Mouse (Mus musculus) kidney, postnatal 0 days (tissue): Measurements from ENCODE around the gene Adcy5. TPM values are rescaled to one million over a fixed set of nuclear protein-coding genes. Genes with fewer than 3 reads are reported as not detected.

Experiments used
- ATAC-seq: fragments of 200-750 bp; cut with Nextera tagmentation; replicated peaks from 2 replicates; pipeline ENCODE4 v1.8.0; 2017; ENCODE audit warnings: low read depth, moderate number of reproducible peaks, moderate TSS enrichment, moderate library complexity; ENCODE audit not compliant: low FRiP score
- DNase-seq: peaks from one replicate; pipeline ENCODE4 v3.0.0-alpha.2; 2016; ENCODE audit warnings: low spot score
- H3K27ac ChIP-seq: fragments of 300-500 bp; sonication (generic); 2 replicates; pipeline ENCODE4 v1.5.1; 2014; ENCODE audit warnings: mild to moderate bottlenecking
- H3K27me3 ChIP-seq: fragments of 300-500 bp; sonication (generic); 2 replicates; pipeline ENCODE4 v1.6.1; 2014; ENCODE audit warnings: low read length, mixed read lengths; ENCODE audit not compliant: insufficient read depth
- H3K36me3 ChIP-seq: fragments of 300-500 bp; sonication (generic); 2 replicates; pipeline ENCODE4 v1.6.1; 2014; ENCODE audit warnings: low read length, mixed read lengths; ENCODE audit not compliant: insufficient read depth
- H3K4me1 ChIP-seq: fragments of 300-500 bp; sonication (generic); replicated peaks from 2 replicates; pipeline ENCODE4 v1.6.1; 2014; ENCODE audit warnings: antibody characterized with exemption, low read length, mixed read lengths; ENCODE audit not compliant: insufficient read depth
- H3K4me2 ChIP-seq: fragments of 300-500 bp; sonication (generic); 2 replicates; pipeline ENCODE4 v1.6.1; 2014; ENCODE audit warnings: mild to moderate bottlenecking, low read length, moderate library complexity, mixed read lengths
- H3K4me3 ChIP-seq: fragments of 300-500 bp; sonication (generic); replicated peaks from 2 replicates; pipeline ENCODE4 v1.5.1; 2014; ENCODE audit warnings: low read depth, low read length
- H3K9ac ChIP-seq: fragments of 300-500 bp; sonication (generic); 2 replicates; pipeline ENCODE4 v1.6.1; 2014; ENCODE audit warnings: low read depth, low read length
- H3K9me3 ChIP-seq: fragments of 300-500 bp; sonication (generic); replicated peaks from 2 replicates; pipeline ENCODE4 v1.6.1; 2016; ENCODE audit warnings: low read length, inconsistent platforms, mixed read lengths
- CTCF ChIP-seq: IDR thresholded peaks from 2 replicates; pipeline ENCODE4 v1.5.1; 2016; ENCODE audit warnings: antibody characterized with exemption, low read depth, mild to moderate bottlenecking, moderate library complexity
- WGBS: fragments of 180-500 bp; shearing (Covaris S2); extraction: QIAGEN DNeasy Blood & Tissue Kit; methylation state at CpG from one replicate; pipeline ENCODE4 v1.1.7; 2014; 5-methylcytosine and 5-hydroxymethylcytosine counted together
- polyA plus RNA-seq: library from polyadenylated mRNA; unstranded; fragments of >200 nt; fragmentation: Nextera tagmentation; extraction: Ambion mirVana; gene quantifications from 2 replicates; pipeline ENCODE4 v1.2.1, GENCODE M21; 2015

Adcy5 gene
- polyA plus RNA-seq, 1 experiment from 2014 or later, result 0.63 TPM

DNA sequence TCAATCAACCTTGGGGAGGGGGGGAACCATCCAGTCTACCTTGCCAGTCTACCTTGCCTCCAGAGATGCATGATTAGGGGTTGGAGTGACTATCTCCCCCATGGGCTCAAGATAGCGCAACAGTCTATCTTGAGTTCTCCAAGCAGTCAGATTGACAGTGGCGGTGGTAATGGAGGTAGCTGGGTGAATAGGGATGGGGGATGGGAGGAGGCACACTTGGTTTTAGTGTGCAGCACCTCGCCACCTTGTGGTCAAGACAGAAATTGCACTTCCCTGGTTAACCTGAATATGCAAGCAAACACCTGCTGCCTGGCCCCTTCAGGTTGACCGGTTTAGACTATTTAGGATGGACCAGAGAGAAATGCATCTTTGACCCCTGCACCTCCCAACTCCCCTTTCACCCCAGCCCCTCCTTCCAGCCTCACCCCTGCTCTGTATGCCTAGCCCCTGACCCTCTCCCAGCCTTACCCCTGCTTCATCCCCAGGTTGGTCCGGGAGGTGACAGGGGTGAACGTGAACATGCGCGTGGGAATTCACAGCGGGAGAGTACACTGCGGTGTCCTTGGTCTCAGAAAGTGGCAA lies 115.8 kb downstream of the Adcy5 start:
- WGBS, result 42% methylated on average over 10 of the region's 10 CpGs
- peak; percentile 92 for DNase-seq
- ATAC-seq, result peak; percentile 34; the same call in 1 of the 2 replicates
- H3K4me1 ChIP-seq, result no peaks in the 10 kb centered on the region
- no peak overlapping the region for H3K4me2 ChIP-seq
- H3K9me3 ChIP-seq, result no peaks in the 10 kb centered on the region
- H3K9ac ChIP-seq, result no peak overlapping the region
- no peaks in the 10 kb centered on the region for H3K36me3 ChIP-seq
- no peak overlapping the region for H3K27ac ChIP-seq
- no peak overlapping the region for H3K4me3 ChIP-seq
- TF ChIP-seq CTCF, result peak; percentile 94
- no peaks in the 10 kb centered on the region for H3K27me3 ChIP-seq

DNA sequence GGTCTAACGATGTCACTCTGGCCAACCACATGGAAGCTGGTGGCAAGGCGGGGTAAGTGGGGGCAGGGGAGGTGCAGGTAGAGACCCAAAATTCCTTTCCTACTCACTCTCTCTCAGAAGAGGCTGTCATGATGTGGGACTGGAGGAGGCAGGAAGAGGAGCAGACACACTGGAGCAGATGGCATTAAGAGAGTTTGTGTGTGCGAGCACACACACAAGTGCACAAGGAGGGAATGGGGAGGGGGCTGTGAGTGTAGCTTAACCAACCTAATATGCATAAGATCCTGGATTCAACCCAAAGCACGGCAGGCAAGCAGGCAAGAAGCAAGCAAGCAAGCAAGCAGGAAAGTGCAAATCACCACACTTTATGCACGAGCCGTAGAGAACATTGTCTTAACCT lies 116.3 kb downstream of the Adcy5 start:
- Histone ChIP-seq H3K27me3 (no peaks in the 10 kb centered on the region), H3K9ac (no peak overlapping the region), H3K27ac (no peak overlapping the region), H3K9me3 (no peaks in the 10 kb centered on the region), H3K4me3 (no peak overlapping the region), H3K36me3 (no peaks in the 10 kb centered on the region), H3K4me1 (no peaks in the 10 kb centered on the region), H3K4me2 (no peak overlapping the region)
- DNase-seq (no peak), ATAC-seq (no peak)
- no peak for TF ChIP-seq CTCF
- 79% methylated on average over 6 of the region's 6 CpGs for WGBS

DNA sequence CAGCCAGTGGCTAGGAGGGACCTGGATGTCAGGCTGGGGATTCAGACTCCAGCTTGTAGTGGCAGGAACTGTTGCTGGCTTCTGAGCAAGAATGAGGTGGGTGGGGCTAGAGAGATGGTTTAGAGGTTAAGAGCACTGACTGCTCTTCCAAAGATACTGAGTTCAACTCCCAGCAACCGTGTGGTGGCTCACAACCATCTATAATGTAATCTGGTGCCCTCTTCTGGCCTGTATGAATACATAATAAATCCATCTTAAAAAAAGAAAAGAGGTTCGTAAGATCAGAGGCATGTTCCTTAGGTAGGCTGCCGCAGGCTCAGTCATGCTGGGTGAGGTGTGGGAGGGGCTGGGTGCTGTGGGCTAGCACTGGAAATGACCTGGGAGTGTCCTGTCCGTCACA lies 116.9 kb downstream of the Adcy5 start:
- ATAC-seq (no peak), DNase-seq (peak; percentile 41)
- no peaks in the 10 kb centered on the region for H3K36me3 ChIP-seq
- TF ChIP-seq CTCF, result peak; percentile 58
- no peak overlapping the region for H3K27ac ChIP-seq
- no peak overlapping the region for H3K4me2 ChIP-seq
- H3K4me1 ChIP-seq, result no peaks in the 10 kb centered on the region
- H3K9ac ChIP-seq, result no peak overlapping the region
- H3K4me3 ChIP-seq, result no peak overlapping the region
- WGBS, result 44% methylated on average over 4 of the region's 4 CpGs
- H3K9me3 ChIP-seq, result no peaks in the 10 kb centered on the region
- H3K27me3 ChIP-seq, result no peaks in the 10 kb centered on the region

DNA sequence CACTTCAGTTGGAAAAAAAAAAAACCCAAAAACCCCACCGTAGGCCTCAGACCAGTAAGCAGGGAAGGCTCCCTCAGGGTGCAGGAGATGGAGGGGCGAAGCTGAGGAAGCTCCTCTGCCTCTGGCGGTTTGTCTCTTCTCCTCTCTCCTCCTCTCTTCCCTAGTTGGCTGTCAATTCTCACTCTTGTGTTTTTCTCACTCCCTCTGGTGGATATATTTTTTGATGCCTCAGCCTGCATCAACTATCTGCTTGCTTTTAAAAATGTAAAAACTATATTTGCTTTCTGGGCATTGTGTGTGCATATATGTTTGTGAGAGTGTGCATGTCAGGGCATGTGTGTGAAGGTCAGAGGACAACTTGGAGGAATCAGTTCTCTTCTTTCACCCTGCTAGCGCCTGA lies 117.7 kb downstream of the Adcy5 start:
- no peak overlapping the region for H3K9ac ChIP-seq
- no peaks in the 10 kb centered on the region for H3K9me3 ChIP-seq
- ATAC-seq, result no peak
- peak; percentile 56 for TF ChIP-seq CTCF
- WGBS, result 65% methylated on average over 4 of the region's 4 CpGs
- DNase-seq, result peak; percentile 36
- no peaks in the 10 kb centered on the region for H3K36me3 ChIP-seq
- H3K4me1 ChIP-seq, result no peaks in the 10 kb centered on the region
- no peak overlapping the region for H3K4me3 ChIP-seq
- H3K4me2 ChIP-seq, result no peak overlapping the region
- H3K27me3 ChIP-seq, result no peaks in the 10 kb centered on the region
- H3K27ac ChIP-seq, result no peak overlapping the region

DNA sequence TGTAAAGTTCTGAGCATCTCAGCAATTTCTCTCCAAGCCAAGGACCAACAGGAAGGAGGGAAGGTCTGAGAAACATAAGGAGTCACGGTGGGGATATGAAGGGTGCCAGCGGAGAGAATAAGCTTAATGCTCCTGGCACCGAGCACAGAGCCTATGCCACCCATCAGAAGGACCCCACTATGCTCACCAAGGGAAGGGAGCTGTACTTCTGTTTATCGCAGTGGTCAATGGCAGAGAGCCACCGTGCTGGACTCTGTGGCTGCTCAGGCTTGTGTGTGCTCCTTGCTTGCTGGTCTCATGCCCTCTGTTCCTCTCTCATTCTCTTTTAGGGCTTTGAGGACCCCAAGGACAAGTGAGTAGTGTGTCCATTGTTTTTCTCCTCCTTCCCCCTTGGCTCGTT lies 123.5 kb downstream of the Adcy5 start:
- H3K9me3 ChIP-seq, result no peaks in the 10 kb centered on the region
- no peaks in the 10 kb centered on the region for H3K36me3 ChIP-seq
- H3K9ac ChIP-seq, result no peak overlapping the region
- ATAC-seq (no peak), DNase-seq (no peak)
- no peak overlapping the region for H3K4me3 ChIP-seq
- no peaks in the 10 kb centered on the region for H3K27me3 ChIP-seq
- 74% methylated on average over 6 of the region's 6 CpGs for WGBS
- no peak for TF ChIP-seq CTCF
- H3K4me1 ChIP-seq, result no peaks in the 10 kb centered on the region
- H3K27ac ChIP-seq, result no peak overlapping the region
- no peak overlapping the region for H3K4me2 ChIP-seq

DNA sequence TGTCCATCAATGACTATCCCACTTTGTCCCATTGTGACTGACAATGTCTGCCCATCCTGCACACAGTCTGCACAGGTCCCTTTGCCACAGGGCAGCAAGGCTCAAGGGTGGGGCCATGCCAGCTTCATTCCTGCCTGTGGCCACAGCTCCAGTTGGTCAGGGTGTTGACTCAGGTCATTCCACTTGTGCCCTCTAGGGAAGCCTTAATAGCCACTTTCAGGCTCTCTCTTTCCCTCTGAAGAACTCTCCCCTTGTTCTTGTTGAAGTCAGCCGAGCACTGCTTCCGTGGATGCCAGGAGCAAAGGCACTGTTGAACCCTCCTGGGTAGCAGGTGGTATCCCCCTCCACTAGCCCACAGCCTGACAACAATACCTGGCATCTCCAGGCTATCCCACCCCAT lies 127.8 kb downstream of the Adcy5 start:
- no peak for DNase-seq
- no peak overlapping the region for H3K4me3 ChIP-seq
- no peak overlapping the region for H3K9ac ChIP-seq
- H3K4me2 ChIP-seq, result no peak overlapping the region
- H3K27ac ChIP-seq, result no peak overlapping the region
- H3K9me3 ChIP-seq, result no peaks in the 10 kb centered on the region
- WGBS, result 89% methylated on average over 2 of the region's 2 CpGs
- no peaks in the 10 kb centered on the region for H3K36me3 ChIP-seq
- H3K27me3 ChIP-seq, result no peaks in the 10 kb centered on the region
- ATAC-seq, result no peak
- TF ChIP-seq CTCF, result no peak
- H3K4me1 ChIP-seq, result no peaks in the 10 kb centered on the region

DNA sequence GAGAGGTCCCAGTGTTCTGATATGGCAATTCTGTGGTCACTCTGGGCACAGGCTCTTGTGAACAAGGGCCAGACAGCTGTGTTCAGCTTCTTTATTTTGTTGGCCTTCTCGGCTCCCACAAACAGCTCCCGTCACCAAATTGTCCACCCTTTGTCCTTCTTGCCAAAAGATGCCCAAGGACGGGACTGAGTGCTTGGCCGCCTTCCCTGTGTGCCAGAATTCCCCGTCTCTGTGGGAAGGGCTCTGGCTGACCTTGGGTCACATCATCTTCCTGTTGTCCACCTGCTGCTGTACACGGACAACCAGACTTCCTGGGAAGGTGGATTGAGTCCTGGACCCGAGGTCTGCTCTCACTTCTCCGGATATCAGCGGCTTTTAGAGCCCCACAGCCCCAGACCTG lies 131.1 kb downstream of the Adcy5 start:
- 71% methylated on average over 9 of the region's 9 CpGs for WGBS
- Histone ChIP-seq H3K27me3 (no peaks in the 10 kb centered on the region), H3K4me2 (no peak overlapping the region), H3K4me1 (no peaks in the 10 kb centered on the region), H3K9me3 (no peaks in the 10 kb centered on the region), H3K4me3 (no peak overlapping the region), H3K27ac (no peak overlapping the region), H3K36me3 (no peaks in the 10 kb centered on the region), H3K9ac (no peak overlapping the region)
- no peak for TF ChIP-seq CTCF
- DNase-seq, result no peak
- no peak for ATAC-seq
